14 mouse cellular contexts compared by ENCODE assay signal in the genomic region with DNA sequence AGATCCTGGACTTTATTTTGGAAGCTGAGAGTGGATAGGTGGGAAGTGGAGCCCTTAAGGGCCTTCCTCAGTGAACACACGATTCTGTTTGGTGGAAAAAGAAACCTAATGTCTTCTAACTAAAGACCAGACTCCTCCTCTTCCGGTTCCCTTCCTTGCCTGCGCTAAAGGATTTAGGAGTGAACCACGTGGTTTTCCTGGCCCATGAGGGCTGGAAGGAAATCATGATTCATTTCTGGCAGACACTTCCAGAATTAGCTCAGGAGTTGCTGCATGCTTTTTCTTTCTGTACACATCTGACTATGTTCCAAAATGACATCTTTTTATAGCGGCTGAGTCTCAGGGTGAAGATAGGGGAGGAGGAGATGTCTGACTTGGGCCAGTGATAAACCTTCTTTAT.
DNase-seq lines count a peak whose midpoint lies in the region; ATAC-seq lines count a peak whose summit lies in the region.
"Had no signal": no experiment of that assay in that cellular context is flagged by ENCODE, and none has a peak within 500 bp of the region (broad histone marks: within the 10 kb centered on the region; RNA-seq: fewer than 3 reads in every experiment).

No protein-coding gene starts in this region.

- no peak overlapping the region for H3K4me2 ChIP-seq in forebrain, embryonic 15.5 days (replicated peaks)
- H3K4me2 ChIP-seq: midbrain, embryonic 11.5 days; neural tube, embryonic 12.5 days had no signal

- no peak for ATAC-seq in forebrain, embryonic 15.5 days (replicated peaks)
- no peak for ATAC-seq in inflammation-experienced regulatory T-cells, adult 6 months
- ATAC-seq: intestine, postnatal 0 days had no signal

- intact Hi-C loops in left cerebral cortex, postnatal 10 days (cut with DNase I) = no loop called here

- 74% methylated on average over 5 of the region's 5 CpGs for WGBS in forebrain, embryonic 15.5 days
- WGBS in forebrain, embryonic 10.5 days = 73% methylated on average over 5 of the region's 5 CpGs

- no peak overlapping the region for H3K9ac ChIP-seq in forebrain, embryonic 15.5 days (replicated peaks)
- H3K9ac ChIP-seq: neural tube, embryonic 12.5 days had no signal

- peaks cover 11% of the 10 kb centered on the region for H3K4me1 ChIP-seq in forebrain, embryonic 15.5 days
- H3K4me1 ChIP-seq in forebrain, embryonic 10.5 days = no peaks in the 10 kb centered on the region
- H3K4me1 ChIP-seq: neural tube, embryonic 12.5 days had no signal

- H3K4me3 ChIP-seq in forebrain, embryonic 15.5 days = no peak overlapping the region
- no peak overlapping the region for H3K4me3 ChIP-seq in forebrain, embryonic 10.5 days
- H3K4me3 ChIP-seq: neural tube, embryonic 12.5 days had no signal

- H3K27me3 ChIP-seq in forebrain, embryonic 15.5 days = no peaks in the 10 kb centered on the region
- no peaks in the 10 kb centered on the region for H3K27me3 ChIP-seq in forebrain, embryonic 10.5 days (ENCODE audit: poor library complexity, severe bottlenecking)
- H3K27me3 ChIP-seq: neural tube, embryonic 12.5 days had no signal

- peak overlapping the region; percentile 53 for H3K27ac ChIP-seq in forebrain, embryonic 15.5 days (replicated peaks)
- H3K27ac ChIP-seq in forebrain, embryonic 10.5 days = no peak overlapping the region
- H3K27ac ChIP-seq: neural tube, embryonic 12.5 days had no signal

- no peaks in the 10 kb centered on the region for H3K9me3 ChIP-seq in forebrain, embryonic 15.5 days
- no peaks in the 10 kb centered on the region for H3K9me3 ChIP-seq in forebrain, embryonic 10.5 days
- H3K9me3 ChIP-seq: neural tube, embryonic 12.5 days had no signal

- H3K36me3 ChIP-seq in forebrain, embryonic 15.5 days = no peaks in the 10 kb centered on the region
- no peaks in the 10 kb centered on the region for H3K36me3 ChIP-seq in forebrain, embryonic 10.5 days (replicated peaks)
- H3K36me3 ChIP-seq: neural tube, embryonic 12.5 days had no signal

- DNase-seq in forebrain, embryonic 10.5 days (ENCODE audit: extremely low spot score, low spot score) = no peak
- peak; percentile 24 to 32 for DNase-seq in left cerebral cortex, adult 18-20 months (ENCODE audit: low spot score in 2 of 2)
- DNase-seq in left cerebral cortex, postnatal 10 days (ENCODE audit: extremely low spot score in 1 of 2, low spot score in 2 of 2) = no peak
- DNase-seq in brain, adult 2 months (ENCODE audit: low read depth, low spot score) = peak; percentile 89
- peak; percentile 31 to 55 for DNase-seq in kidney, postnatal 36 days
- DNase-seq in neural tube, embryonic 10.5 days (ENCODE audit: extremely low spot score, low spot score) = no peak
- DNase-seq: gastrocnemius, postnatal 14 days; lung, adult 18-20 months; thymus, postnatal 36 days had no signal

Comparison
In these comparisons a context has a peak if more than half of its experiments do, and no peak if none do; other contexts are left out.
1. DNase-seq: peak in left cerebral cortex, adult 18-20 months (2 of 2), brain, adult 2 months (single experiment) and kidney, postnatal 36 days (2 of 2); none in forebrain, embryonic 10.5 days (single experiment), left cerebral cortex, postnatal 10 days (0 of 2) and neural tube, embryonic 10.5 days (single experiment).